Mouse (Mus musculus) adrenal gland, postnatal 25 days (tissue): Measurements from ENCODE around the gene Map6. TPM values are rescaled to one million over a fixed set of nuclear protein-coding genes. Genes with fewer than 3 reads are reported as not detected.

ENCODE experiments used
- DNase-seq: peaks from one replicate; pipeline ENCODE4 v3.0.0; 2021; ENCODE audit warnings: mixed read lengths
- total RNA-seq: library from RNA; stranded (reverse); gene quantifications from 2 replicates; pipeline ENCODE4 v1.2.3, GENCODE M21; 2021

Gene Map6
- total RNA-seq, 1 experiment from 2014 or later = 8.8 TPM

DNA sequence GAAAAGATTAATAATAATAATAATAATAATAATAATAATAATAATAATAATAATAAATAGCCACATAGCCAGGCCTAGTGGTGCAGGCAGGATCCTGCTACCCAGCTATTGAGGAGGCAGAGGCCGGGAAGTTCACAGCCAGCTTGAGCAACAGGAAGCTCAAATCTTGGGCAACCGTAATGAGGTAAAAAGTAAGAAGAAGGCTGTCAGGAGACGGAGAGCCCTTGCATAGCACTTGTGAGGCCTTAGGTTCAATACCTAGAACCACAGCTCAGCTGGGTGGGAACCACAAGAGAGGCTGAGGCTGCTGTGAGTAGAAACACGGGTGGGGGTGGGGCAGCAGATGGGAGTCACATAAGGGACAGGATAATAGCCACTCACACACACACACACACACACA is 47.3 kb downstream of the Map6 start:
- no peak for DNase-seq

DNA sequence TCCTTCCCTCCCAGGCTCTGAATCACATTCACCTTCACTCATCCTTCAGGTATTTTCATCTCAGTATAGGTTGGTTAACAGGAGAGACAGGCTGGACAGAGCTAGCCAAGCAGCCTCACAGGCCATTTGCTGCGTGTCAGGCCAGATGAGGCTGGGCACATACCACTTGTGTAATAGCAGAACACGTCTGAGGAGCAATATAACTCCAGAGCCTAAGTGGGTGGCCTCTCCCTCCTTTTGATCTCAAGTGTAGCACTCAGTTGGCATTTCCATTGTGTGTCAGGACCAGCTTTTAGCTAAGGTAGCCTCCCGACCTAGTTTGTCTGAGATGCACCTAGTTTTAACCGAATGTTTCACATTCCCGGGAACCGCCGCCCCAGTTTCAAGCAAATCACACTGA is 49.0 kb downstream of the Map6 start:
- no peak for DNase-seq

DNA sequence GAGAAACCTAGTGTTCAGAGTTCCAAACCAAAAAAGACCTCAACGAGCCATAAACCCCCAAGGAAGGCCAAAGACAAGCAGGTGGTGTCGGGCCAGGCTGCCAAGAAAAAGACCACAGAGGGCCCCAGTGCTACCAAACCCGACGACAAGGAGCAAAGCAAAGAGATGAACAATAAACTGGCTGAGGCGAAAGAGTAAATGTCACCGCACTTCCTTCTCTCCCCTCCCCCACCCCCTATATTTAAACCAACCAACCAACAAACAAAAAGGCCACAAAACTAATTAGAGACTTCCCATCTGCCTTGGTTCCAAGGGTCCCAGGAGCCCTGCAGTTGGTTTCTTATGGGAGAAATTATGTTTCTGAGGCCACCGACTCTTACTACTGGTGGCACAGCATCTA is 50.2 kb downstream of the Map6 start:
- no peak for DNase-seq

DNA sequence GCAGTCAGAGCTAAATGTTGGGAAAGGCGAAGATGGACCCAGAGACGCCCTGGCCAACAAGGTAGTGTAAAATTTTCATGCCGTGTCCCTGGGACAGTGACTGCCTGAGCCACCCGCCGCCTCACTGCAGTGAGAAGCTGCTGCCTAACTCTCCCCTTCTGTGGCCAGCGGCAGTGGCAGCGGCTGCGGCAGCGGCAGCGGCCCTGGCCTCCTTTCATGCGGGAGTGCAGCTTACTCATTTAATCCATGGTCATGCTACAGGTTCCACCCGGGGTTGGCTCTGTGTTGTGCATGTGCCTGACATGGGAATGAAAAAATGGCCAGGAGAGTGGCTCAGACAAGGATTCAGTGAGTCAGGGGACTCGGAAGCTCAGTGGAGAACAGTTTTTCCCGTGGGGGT is 53.3 kb downstream of the Map6 start:
- peak; percentile 51 for DNase-seq

DNA sequence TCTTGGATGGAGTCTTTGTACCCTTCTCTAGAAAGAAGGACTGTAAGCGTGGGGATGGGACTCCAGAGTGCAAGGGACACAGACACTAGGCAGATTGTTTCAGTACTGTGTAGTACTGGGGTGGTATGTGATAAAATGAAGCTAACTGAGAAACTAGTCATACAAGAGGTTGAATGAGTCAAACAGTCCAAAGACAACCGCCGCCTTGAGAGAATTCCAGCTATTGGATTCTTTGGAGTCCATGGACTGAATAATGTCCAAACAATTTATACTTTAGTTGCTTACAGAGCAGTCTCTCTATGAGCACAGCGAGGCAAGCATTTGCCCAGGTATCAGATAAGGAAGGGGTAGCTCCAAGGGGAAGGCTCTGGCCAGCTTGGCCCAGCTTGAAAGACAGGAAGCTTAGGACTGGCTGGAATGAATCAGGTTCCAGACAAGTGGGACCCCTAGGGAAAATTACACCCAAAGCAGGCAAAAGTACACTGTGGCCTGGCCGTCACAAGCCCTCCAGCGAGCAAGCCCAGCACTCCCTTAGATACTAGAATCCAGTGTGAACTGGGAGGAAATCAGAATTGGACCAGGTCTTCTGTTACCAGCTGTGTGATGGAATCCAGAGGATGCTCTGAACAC is 55.6 kb downstream of the Map6 start:
- no peak for DNase-seq

DNA sequence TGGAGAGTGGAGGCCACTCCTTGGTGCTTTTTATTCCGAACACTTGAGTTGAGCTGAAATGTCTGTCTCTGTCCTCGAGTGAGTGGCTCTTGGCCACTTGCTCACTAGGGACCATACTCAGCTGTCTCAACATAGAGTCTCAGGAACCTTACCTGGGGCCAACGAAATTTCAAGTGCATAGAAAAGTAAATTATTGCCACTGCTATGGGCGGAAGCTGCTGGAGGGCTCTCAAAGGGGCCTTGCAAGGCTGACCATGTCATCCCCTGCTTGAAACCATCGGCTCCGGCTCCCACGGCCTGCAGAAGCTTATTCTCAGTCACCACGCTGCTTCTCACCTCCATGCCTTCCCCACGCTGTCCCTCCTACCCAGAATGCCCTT is 56.1 kb downstream of the Map6 start:
- no peak for DNase-seq

DNA sequence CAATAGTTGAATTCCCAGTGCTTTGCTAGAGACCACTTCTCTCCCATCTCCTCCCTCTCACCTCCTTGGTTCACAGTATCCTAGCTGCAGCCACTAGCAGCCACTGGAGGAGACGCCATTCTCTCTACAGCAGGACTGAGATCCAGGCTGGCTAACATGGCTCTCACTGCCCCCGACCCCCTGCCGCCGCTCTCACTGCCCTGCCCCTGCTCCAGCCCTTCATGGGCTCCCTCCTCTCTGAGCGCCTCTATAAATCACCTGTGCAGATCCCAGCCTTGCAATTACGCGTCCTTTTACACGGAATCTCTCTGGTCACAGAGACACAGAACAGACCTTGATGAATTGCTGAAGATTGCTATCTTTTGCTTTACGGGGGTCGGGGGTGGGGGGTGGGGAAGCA is 57.6 kb downstream of the Map6 start:
- DNase-seq = no peak

DNA sequence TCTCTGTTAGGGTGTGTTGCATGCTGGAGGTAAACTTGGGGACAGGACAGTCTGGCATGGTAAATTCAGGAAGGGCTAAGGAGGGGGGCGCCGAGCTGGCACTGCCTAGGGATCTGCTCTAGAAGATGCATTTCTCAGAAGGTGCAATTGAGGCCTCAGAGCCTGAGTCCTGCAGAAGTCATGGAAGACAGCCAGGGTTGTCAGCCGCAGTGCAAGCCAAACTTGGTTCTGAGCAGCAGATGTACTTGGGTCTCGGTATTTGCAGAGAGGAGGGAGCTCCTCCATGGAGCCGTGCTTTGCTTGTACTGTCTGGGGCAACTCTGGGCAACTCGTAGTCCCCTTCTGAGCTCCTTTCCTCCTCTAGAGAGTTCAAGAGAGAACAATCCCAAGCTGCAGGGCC is 58.9 kb downstream of the Map6 start:
- no peak for DNase-seq

DNA sequence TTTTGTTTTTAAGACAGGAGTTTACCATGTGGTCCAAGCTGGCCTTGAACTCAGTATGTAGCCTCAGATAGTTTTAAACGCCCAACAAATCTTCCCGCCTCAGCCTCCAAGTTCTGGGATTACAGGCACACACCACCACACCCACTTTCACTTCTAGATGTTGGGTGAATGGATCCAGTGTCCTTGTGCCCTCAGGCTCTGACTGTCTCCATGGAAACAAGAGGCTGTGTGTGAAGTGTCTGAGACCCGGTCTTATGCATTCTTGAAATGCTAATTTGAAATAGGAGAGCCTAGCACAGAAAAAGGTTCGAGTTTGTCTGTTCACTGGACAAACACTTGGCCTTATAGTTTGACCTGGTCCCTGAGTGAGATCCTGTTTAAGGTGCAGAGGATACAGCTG is 61.6 kb downstream of the Map6 start:
- no peak for DNase-seq

DNA sequence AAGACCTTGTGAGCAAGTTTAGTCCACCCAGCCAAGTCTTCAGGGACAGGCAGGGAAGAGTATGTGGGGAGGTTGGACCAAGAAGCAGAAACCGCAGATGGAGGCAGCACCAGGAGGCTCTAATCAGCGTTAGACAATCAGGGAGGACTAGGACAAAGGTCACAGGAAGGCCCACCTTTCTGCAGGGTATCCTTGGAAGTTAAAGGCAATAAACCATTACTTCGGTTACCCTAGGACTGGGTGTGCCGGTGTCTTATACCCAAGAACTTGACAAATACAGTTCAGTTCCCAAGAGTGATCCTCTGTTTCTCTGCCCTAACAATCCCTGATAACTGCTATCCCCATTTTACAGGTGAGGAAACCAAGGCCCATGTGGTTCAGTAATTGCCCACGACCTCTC is 62.8 kb downstream of the Map6 start:
- DNase-seq = no peak

DNA sequence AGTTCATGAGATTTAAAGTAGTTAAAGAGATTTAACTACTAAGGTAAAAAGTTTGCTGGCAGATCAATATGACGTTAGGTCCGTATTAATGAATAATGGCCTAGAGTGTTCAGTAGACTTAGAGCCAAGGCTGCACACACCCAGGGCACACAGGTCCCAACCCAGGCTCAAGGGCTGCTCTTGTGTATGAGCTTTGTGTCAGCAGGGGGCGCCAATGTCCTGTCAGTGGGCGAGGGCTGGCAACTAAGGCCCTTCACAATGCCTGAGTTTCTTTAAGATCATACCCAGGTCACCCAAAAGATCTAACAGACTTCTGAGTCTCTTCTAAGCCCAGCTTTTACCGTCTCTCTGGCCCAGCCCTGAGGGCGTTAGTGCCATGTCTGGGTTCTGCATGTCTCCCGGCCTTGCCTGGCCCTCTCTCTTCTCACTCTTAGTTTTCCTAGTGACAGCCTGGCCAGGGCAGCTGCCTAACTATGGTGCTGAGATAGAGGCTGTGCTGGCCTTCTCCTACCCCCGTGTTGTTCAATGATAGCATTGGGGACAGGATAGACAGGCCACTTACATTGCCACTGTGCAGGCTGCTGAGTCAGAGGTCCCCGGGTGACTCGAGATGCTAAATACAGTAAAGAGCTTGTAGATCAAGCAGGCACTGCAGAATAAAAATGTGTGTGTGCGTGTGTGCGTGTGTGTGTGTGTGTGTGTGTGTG is 65.7 kb downstream of the Map6 start:
- DNase-seq = peak; percentile 90

DNA sequence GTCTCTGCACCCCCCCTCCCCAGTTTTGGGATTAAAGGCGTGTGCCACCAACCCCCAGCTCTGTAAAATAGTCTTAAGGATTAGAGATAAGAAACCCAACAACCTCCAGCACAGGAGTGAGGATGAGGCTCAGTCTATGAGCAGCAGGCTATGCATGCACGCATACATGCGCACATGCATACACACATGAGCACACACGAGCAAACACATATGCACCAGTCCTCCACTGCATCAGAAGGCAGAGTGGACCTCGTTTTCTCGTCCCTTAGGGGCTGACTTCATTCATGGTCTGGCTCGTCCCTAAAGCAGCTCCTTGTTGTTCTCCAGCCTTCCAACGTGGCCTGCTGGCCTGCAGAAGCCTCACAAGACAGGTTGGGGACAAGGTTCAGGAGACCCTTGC is 73.5 kb downstream of the Map6 start:
- no peak for DNase-seq

DNA sequence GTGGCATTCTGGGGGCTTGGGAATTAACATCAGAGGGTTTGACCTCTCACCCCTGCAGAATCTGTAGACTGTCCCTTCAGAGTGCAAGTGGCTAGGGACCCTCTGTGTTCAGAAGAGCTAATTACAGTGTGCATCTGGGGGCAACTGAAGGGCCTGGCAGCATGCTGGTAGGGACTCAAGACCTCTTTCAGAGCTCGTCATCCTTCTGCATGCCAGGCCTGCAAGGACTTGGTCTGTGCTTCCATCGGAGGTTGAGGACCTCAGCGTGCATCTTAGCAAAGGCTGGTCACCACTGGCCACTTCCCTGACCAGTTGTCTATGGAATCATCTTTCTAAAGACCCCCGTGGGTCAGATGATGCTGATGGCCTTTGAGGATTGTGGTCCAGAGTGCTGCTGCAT is 76.3 kb downstream of the Map6 start:
- no peak for DNase-seq

DNA sequence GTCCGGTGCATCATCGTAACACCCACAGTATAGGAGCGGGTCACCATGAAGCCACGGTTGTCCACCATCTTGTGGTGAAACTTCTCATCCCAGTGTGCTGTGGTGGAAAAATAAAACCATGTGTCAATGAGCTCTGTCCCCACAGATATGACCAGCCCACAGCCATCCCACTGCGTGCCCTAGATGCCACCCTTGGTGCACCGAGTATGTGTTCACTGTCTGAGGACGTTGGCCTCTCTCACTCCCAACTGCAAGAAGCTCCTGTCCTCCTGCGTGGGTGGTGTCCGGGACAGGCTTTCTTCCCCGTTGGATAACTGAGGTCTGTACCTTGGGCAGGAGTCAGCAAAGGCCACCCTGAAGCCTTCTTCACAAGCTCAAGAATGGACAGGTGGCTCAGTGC is 80.0 kb downstream of the Map6 start:
- DNase-seq = no peak

DNA sequence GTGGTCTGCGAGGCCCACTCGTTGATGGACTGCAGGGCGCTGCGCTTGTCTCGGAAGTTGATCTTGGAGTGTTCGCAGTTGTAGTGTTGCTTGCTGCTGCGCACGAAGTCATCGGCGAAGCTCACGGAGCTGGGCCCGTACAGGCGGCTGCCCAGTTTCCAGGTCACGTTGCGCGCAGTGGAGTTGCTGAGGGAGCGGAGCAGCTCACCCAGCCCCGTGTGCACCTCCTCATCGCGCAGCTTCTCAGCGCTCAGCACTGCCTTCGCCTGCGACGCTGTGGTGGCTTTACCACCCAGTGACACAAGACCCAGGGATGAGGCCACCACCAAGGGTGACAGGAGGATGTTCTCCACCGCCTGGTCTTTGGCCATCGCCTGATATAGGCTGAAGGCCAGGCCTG is 81.6 kb downstream of the Map6 start:
- no peak for DNase-seq

DNA sequence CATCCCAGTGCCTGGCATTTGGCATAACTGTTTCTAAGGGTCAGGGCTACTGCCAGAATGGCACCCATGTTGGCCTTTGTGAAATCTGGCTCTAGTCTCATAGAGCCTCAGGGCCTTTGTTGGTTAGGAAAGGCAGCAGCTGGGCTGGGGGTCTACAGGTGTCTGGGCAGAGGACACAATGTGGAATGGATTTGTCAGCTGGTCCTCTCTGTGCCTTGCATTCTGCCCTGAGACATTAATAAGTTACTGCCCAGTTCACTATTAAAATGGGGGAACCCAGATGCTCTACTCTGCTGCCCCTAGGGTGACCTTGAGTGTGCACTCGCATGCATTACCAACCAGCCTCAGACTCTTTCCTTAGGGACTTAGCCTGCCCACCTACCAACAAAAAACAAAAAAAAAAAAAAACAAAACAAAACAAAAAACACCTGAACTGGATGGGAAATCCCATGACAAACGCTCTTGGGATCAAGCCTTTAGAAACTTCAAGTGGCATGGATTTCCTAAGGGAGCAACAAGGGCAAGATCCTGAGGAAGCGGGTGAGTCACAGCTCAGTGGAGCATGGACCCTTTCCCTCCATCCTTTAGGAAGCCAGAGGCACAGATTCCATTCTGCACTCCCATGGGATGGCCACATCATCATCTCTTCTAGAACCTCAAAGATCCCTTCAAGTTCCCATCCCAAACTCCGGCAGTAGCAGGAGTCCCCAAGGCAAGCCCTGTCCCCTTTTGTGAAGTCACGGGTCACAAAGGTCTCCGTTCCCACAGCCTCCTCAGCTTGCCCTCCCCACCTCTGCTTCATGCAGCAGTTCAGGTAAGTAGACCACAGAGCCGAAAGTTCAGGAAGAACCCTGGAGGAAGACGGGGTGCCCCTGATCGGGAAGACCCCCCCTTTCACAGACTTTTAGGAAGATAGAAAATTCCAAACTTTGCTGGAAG is 82.8 kb downstream of the Map6 start:
- DNase-seq = no peak

DNA sequence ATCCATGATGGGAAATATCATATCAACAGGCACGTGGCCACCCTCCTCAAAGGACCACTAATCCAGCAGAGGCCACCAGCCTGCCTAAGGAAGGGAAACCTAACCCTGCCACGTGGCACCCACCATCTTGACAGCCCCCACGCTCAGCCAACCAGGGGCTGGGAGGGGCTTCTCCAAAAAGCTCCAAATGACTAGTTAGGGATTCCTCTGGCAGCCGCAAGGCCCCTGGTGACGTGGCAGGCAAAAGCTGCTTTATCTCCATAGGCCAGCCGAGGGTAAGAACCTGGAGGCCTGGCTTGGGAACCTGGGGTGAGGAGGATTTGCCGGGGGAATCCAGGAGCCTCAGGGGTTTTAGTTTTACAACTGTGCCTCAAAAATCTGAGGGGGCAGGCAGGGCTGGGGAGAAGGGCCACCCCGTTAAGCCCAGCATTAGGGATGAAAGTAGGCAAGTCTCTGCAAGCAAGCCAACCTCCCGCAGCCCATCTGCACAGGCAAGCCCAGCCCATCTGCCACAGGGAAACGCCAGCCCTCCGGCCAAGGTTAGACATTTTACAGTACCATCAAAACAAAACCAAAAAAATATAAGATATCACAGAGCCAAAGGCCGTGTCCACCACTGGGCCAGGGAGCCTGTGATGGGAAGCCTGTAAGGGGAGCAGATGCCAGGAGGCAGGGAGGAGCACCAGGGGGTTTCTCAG is 84.0 kb downstream of the Map6 start:
- peak; percentile 54 for DNase-seq

DNA sequence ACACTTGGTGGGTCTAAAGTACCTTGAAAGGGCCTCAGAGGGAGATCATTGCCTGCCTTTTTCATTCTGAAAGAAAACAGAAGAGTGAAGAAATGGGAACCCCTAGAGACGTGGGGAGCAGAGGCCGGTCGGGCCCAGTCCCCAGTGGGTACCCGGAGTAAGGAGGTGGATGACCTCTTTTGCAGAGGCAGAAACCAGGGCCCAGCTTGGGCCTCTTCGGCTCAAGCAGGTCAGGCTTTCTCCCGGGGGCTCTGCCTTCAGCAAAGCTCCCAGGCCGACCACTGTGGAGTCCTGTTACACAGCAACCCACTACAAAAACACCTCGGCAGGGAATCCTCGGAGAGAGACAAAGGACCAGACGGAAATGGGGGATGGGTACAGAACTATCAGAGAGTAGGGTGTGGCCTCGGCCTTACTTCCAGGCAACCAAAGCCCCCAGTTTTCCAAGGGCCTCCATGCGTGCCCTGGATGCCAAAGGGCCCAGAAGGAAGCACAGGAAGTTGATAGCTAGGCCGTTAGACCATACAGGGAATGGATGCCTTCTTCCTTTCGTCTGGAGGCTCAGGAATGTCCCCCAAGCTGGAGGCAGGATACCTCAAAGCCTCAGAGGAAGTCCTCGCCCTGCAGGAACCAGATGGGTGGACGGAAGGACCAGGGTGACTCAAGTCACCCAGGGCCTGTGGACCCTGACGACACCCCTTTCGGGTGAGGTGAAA is 84.7 kb downstream of the Map6 start:
- DNase-seq = peak; percentile 21

DNA sequence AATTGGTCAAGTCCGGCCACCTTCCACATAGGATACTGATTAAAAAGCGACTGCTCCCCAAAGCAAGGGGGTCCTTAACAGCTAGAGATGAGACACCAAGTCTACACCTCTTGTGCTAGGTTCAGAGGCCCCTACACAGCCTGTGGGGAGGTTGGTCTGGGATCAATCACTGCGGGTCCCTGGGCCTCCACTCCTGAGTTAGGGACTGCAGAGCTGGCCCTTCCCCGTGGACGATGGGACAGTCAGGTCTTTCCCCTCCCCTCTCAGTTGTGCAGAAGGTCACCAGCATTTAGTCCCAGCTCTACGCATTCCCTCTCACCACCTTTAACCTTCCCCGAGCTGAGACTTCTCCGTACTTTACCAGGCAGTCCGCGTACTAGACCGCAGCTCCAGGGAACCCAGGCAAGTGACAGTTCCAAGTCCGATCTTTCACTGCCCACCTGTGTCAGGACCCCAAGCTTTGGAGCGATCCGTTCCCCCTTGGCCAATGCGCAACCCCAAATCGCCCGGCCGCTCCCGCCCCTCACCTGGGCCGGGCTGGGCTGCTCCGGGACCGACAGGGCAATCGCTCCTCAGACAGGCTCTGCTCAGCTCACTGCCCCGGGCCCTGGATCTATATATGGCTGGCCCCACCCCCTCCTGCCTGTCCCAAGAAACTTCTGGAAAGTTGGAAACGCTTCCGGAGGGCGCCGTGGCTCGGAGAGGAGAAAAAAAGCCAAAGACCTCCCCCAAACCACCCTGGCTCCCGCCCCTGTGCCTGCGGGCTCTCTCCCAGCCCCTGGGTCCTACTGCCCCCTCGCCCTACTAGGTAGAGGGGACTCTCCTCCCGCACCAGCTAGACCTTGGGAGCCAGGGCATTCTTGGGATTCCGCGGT is 85.5 kb downstream of the Map6 start, which contains the start of gene Serpinh1:
Gene Serpinh1, minus strand, starts transcription at position 714 of the 875 bp plus-strand sequence.
- peak; percentile 88 for DNase-seq

DNA sequence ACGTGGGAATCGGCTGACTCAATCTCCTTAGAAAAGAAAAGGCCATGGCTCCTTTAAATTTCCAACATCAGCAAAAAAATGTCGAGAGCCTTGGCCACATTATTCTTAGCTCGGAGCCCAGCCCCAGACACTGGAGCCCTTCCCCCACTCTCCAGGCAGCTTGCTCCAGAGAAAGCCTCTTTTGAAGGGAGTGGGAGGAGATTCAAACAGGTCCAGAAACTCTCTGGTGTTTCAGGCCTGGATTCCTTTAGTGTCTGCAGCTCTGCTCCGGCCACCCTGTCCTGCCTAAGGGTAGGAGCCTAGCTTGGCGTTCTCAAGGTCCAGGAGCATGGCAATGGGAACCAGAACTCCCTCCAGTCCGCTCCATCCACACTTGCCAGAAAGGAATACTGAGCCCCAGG is 88.5 kb downstream of the Map6 start:
- peak; percentile 77 for DNase-seq
